Mouse (Mus musculus): ENCODE results near the gene Arhgap19. TPM values are rescaled to one million over a fixed set of nuclear protein-coding genes. Genes with fewer than 3 reads are reported as not detected.

Arhgap19 gene
- polyA plus RNA-seq, 1 experiment from 2014 or later, result 14.2 TPM

DNA sequence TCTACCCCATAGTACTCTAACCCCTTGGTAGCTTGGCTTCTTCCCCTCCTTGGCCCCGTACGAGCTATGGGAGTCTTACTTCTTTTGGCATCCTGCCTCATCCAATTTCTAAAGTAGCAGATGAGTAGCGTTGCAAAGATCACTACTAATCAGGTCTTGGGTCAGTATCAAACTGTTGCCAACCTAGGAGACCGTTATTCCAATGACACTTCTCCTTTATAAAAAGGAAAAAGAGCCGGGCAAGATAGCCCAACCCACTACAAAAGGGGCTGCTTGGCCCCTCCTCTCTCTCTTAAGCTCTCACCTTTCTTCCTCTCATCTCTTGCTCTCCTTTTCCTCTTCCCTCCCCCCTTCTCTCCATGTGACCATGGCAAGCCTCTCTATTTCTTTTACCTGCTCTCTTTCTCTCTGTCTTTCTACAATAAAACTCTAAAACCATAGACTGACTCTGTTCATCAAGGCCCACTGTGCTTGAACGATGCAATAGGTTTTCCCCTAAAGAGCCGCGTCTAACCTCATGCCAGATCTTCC lies 6.3 kb upstream of the Arhgap19 start:
- Histone ChIP-seq H3K9ac (ENCODE audit: low read depth, low read length) (no peak overlapping the region), H3K27me3 (replicated peaks; ENCODE audit: control insufficient read depth, insufficient read depth, low read length) (no peaks in the 10 kb centered on the region), H3K4me3 (ENCODE audit: low read length) (no peak overlapping the region), H3K9me3 (ENCODE audit: control insufficient read depth, low read length) (no peaks in the 10 kb centered on the region), H3K36me3 (ENCODE audit: control insufficient read depth, insufficient read depth, low read length) (no peaks in the 10 kb centered on the region), H3K4me2 (ENCODE audit: low read depth, low read length) (no peak overlapping the region), H3K4me1 (ENCODE audit: control insufficient read depth, insufficient read depth, low read length) (no peaks in the 10 kb centered on the region), H3K27ac (ENCODE audit: low read length) (no peak overlapping the region)
- WGBS, result 85% methylated on average over 8 of the region's 8 CpGs
- ATAC-seq, result no peak

DNA sequence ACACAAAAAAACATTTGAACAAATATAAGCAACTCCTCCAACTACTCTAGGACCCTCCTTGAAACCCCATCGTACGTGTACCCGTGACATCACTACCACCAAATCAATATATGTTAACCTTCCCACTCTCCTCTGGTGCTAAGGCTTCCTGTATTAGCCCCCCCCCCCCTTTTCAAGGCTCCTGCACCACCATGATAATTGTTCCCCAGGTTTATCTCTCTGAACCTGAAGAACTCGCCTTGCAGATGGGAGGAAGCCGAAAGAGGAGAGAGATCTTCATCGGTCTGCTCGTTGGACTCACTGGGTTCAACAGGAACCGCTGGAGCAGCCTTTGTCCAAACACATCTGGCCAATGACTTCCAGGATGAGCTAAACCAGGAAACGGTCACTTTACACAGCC lies 5.7 kb upstream of the Arhgap19 start:
- no peaks in the 10 kb centered on the region for H3K27me3 ChIP-seq (replicated peaks; ENCODE audit: control insufficient read depth, insufficient read depth, low read length)
- no peak overlapping the region for H3K9ac ChIP-seq (ENCODE audit: low read depth, low read length)
- H3K4me2 ChIP-seq (ENCODE audit: low read depth, low read length), result no peak overlapping the region
- H3K27ac ChIP-seq (ENCODE audit: low read length), result no peak overlapping the region
- no peak overlapping the region for H3K4me3 ChIP-seq (ENCODE audit: low read length)
- no peak for ATAC-seq
- no peaks in the 10 kb centered on the region for H3K36me3 ChIP-seq (ENCODE audit: control insufficient read depth, insufficient read depth, low read length)
- H3K4me1 ChIP-seq (ENCODE audit: control insufficient read depth, insufficient read depth, low read length), result no peaks in the 10 kb centered on the region
- WGBS, result 86% methylated on average over 9 of the region's 9 CpGs
- H3K9me3 ChIP-seq (ENCODE audit: control insufficient read depth, low read length), result no peaks in the 10 kb centered on the region

DNA sequence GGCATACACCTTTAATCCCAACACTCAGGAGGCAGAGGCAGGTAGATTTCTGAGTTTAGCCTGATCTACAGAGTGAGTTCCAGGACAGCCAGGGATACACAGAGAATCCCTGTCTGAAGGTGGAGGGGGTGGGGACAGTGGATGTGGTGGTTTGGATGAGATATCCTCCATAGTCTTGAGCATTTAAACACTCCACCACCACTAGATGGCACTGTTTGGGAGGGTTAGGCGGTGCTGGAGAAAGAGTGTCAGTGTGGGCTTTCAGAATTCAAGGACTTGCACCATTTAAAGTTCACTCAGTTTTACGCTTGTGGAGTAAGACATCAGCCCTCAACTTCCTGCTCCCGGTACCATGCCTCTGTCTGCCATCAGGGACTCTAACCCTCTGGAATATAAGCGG lies 4.0 kb upstream of the Arhgap19 start:
- Histone ChIP-seq H3K36me3 (ENCODE audit: control insufficient read depth, insufficient read depth, low read length) (no peaks in the 10 kb centered on the region), H3K27ac (ENCODE audit: low read length) (no peak overlapping the region), H3K9me3 (ENCODE audit: control insufficient read depth, low read length) (no peaks in the 10 kb centered on the region), H3K9ac (ENCODE audit: low read depth, low read length) (no peak overlapping the region), H3K27me3 (replicated peaks; ENCODE audit: control insufficient read depth, insufficient read depth, low read length) (no peaks in the 10 kb centered on the region), H3K4me3 (ENCODE audit: low read length) (no peak overlapping the region), H3K4me2 (ENCODE audit: low read depth, low read length) (no peak overlapping the region), H3K4me1 (ENCODE audit: control insufficient read depth, insufficient read depth, low read length) (no peaks in the 10 kb centered on the region)
- WGBS, result 92% methylated on average over 4 of the region's 4 CpGs
- ATAC-seq, result no peak

DNA sequence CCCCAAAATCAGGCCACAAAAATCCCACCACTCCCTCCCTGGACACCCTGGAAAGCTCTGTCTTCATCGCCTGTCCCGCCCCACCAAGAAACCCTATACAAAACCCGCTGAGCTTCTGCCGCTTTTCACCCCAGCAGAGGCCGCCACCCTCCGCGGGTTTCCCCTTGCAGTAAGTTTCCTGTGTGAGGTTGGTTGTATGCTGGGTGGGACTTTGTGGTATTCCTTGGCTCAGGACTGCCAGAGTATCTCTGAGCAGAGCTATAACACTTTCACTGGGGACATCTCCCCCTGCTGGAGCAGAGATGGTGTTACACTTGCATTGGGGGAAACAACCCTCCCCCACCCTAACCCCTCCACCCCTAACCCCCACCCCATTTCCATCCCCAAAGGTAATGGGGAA lies 1.5 kb upstream of the Arhgap19 start:
- Histone ChIP-seq H3K27ac (ENCODE audit: low read length) (no peak overlapping the region), H3K4me1 (ENCODE audit: control insufficient read depth, insufficient read depth, low read length) (peaks cover 9% of the 10 kb centered on the region), H3K36me3 (ENCODE audit: control insufficient read depth, insufficient read depth, low read length) (no peaks in the 10 kb centered on the region), H3K4me2 (ENCODE audit: low read depth, low read length) (no peak overlapping the region), H3K9me3 (ENCODE audit: control insufficient read depth, low read length) (no peaks in the 10 kb centered on the region), H3K9ac (ENCODE audit: low read depth, low read length) (no peak overlapping the region), H3K27me3 (replicated peaks; ENCODE audit: control insufficient read depth, insufficient read depth, low read length) (no peaks in the 10 kb centered on the region), H3K4me3 (ENCODE audit: low read length) (no peak overlapping the region)
- 43% methylated on average over 7 of the region's 7 CpGs for WGBS
- no peak for ATAC-seq

DNA sequence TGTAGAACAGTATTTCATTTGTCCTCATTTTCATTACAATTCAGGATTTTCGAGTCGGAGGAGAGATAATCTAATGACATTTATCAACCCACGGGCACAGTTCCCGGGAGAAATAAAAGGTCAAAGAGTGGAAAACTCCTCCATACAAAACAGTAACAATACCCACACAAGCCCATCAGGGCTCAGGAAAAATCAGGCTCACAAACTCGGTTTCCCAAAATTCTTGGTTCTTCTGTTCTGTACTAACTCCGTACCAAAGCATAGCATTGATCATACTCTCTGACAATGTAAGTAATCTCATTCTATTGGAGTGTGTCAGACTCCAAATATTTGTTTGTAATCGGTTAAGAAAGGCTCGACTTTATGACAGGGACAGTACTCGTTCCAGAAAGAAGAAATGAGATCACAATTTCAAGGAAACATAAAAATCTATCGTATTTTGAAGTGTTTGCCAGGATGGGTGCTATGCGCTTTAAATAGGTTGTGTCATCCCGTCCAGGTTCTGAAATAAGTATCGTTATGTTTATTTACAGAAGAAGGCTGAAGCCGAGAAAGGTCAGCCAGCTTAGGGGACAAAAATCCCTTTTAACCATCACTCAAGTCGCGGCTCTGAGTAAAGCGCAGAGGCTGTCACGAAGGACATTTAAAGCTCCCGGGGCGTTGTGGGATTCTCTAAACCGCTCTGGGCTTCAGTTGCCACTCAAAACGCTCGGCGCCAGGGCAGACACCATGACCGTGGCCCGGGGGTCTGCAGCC lies 683 bp downstream of the Arhgap19 start:
- H3K36me3 ChIP-seq (ENCODE audit: control insufficient read depth, insufficient read depth, low read length), result no peaks in the 10 kb centered on the region
- WGBS, result 4% methylated on average over 26 of the region's 26 CpGs
- H3K27ac ChIP-seq (ENCODE audit: low read length), result peak overlapping the region; percentile 38
- no peaks in the 10 kb centered on the region for H3K27me3 ChIP-seq (replicated peaks; ENCODE audit: control insufficient read depth, insufficient read depth, low read length)
- H3K4me1 ChIP-seq (ENCODE audit: control insufficient read depth, insufficient read depth, low read length), result peaks cover 12% of the 10 kb centered on the region
- H3K9me3 ChIP-seq (ENCODE audit: control insufficient read depth, low read length), result no peaks in the 10 kb centered on the region
- ATAC-seq, result no peak; the same call in 1 of the 2 replicates
- peak overlapping the region; percentile 91 for H3K4me3 ChIP-seq (ENCODE audit: low read length)
- peak overlapping the region; percentile 89 for H3K9ac ChIP-seq (ENCODE audit: low read depth, low read length)
- H3K4me2 ChIP-seq (ENCODE audit: low read depth, low read length), result peak overlapping the region; percentile 83

DNA sequence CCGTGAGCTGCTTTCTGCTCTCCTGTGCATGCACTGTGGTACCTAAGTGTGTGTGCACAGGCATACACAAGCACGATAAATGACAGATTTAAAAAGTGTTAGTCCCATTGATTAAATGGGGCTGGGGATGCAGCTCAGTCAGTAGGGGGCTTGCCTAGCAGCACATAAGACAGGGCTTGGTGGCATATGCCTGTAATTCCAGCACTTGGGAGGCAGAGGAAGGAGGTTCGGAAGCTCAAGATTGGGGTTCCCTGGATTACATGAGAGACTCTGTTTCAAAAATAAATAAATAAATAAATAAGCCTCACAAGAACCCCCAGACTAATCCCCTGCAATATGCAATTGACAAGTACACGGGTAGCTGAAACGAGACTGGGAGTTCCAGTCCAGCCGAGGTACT lies 1.4 kb downstream of the Arhgap19 start:
- whole genome bisulfite sequencing, result 46% methylated on average over 6 of the region's 6 CpGs
- Histone ChIP-seq H3K9ac (ENCODE audit: low read depth, low read length) (peak overlapping the region; percentile 89), H3K36me3 (ENCODE audit: control insufficient read depth, insufficient read depth, low read length) (no peaks in the 10 kb centered on the region), H3K27me3 (replicated peaks; ENCODE audit: control insufficient read depth, insufficient read depth, low read length) (no peaks in the 10 kb centered on the region), H3K4me2 (ENCODE audit: low read depth, low read length) (peak overlapping the region; percentile 83), H3K4me1 (ENCODE audit: control insufficient read depth, insufficient read depth, low read length) (peaks cover 15% of the 10 kb centered on the region), H3K27ac (ENCODE audit: low read length) (no peak overlapping the region), H3K9me3 (ENCODE audit: control insufficient read depth, low read length) (no peaks in the 10 kb centered on the region), H3K4me3 (ENCODE audit: low read length) (peak overlapping the region; percentile 91)
- ATAC-seq, result no peak

DNA sequence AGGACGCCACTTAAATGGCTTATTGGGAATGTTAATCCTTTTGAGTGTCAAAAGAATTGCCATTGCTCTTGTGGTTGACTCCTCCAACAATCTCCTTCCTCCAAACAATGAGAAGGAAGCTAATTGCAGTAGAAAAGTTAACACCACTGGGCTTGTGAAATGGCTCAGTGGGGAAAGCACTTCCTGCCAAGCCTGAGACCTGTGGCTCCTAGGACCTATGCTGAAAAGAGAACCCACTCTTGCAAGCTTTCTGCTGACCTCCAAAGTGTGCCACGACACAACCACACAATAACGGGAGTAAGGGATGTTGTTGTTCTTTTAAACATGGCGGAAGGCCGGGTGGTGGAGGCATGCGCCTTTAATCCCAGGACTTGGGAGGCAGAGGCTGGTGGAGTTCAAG lies 4.3 kb downstream of the Arhgap19 start:
- no peak overlapping the region for H3K9ac ChIP-seq (ENCODE audit: low read depth, low read length)
- no peaks in the 10 kb centered on the region for H3K36me3 ChIP-seq (ENCODE audit: control insufficient read depth, insufficient read depth, low read length)
- no peak overlapping the region for H3K4me3 ChIP-seq (ENCODE audit: low read length)
- peaks cover 22% of the 10 kb centered on the region for H3K4me1 ChIP-seq (ENCODE audit: control insufficient read depth, insufficient read depth, low read length)
- H3K27me3 ChIP-seq (replicated peaks; ENCODE audit: control insufficient read depth, insufficient read depth, low read length), result no peaks in the 10 kb centered on the region
- H3K9me3 ChIP-seq (ENCODE audit: control insufficient read depth, low read length), result no peaks in the 10 kb centered on the region
- no peak overlapping the region for H3K4me2 ChIP-seq (ENCODE audit: low read depth, low read length)
- no peak for ATAC-seq
- H3K27ac ChIP-seq (ENCODE audit: low read length), result no peak overlapping the region
- 88% methylated on average over 6 of the region's 6 CpGs for WGBS

DNA sequence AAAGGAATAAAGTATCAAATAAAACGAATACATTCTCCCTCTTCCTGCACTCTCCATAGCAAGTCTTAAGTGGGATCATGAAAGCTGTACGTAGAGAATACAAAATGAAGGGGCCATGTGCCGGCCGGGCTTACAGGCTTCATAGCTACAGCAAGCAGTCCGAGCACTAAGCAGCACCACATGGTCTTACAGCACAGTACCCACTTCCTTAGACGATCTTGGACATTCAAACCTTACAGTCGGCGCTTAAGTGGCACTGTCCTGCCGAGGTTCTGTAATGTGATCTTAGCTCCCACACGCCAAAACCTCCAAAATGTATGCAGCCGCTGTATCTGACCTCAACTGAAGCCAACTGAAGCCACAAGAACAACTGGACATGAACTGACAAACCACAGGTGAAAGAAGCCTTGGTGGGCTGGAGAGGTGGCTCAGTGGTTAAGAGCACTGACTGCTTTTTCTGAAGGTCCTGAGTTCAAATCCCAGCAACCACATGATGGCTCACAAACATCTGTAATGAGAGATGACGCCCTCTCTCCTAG lies 5.0 kb downstream of the Arhgap19 start:
- no peak overlapping the region for H3K4me3 ChIP-seq (ENCODE audit: low read length)
- ATAC-seq, result no peak
- no peak overlapping the region for H3K4me2 ChIP-seq (ENCODE audit: low read depth, low read length)
- H3K9me3 ChIP-seq (ENCODE audit: control insufficient read depth, low read length), result no peaks in the 10 kb centered on the region
- H3K36me3 ChIP-seq (ENCODE audit: control insufficient read depth, insufficient read depth, low read length), result no peaks in the 10 kb centered on the region
- 82% methylated on average over 12 of the region's 12 CpGs for WGBS
- H3K9ac ChIP-seq (ENCODE audit: low read depth, low read length), result no peak overlapping the region
- no peaks in the 10 kb centered on the region for H3K27me3 ChIP-seq (replicated peaks; ENCODE audit: control insufficient read depth, insufficient read depth, low read length)
- peaks cover 22% of the 10 kb centered on the region for H3K4me1 ChIP-seq (ENCODE audit: control insufficient read depth, insufficient read depth, low read length)
- no peak overlapping the region for H3K27ac ChIP-seq (ENCODE audit: low read length)

DNA sequence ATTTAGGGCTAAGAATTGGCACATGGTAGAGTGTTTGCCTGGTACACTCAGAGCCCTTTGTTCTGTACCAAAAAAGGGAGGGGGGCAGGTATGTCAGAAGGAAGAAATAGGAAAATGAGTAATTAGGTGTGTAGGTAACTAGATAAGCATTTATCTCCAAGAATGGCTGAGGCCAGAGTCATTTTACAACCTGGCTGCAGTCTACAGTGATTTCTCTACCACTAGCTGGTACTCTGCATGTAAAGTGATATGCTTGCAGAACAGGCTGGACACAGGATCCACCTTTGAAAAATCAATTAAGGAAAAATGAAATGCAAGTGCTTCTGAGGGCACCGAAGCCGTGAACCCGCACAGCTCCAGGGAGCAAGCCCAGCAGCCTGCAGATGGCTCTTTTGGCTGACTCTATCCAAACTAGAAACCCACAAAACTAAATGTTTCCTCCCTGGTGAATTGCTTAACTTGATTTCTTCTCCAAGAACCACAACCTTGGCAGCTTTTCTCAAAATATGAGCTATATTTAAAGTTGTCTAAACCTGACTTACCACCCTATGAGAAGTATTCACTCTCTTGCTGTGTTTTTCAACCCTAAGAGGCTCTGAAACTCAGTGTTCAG lies 5.6 kb downstream of the Arhgap19 start:
- H3K4me2 ChIP-seq (ENCODE audit: low read depth, low read length), result no peak overlapping the region
- no peaks in the 10 kb centered on the region for H3K36me3 ChIP-seq (ENCODE audit: control insufficient read depth, insufficient read depth, low read length)
- no peaks in the 10 kb centered on the region for H3K9me3 ChIP-seq (ENCODE audit: control insufficient read depth, low read length)
- 57% methylated on average over 3 of the region's 3 CpGs for WGBS
- H3K27me3 ChIP-seq (replicated peaks; ENCODE audit: control insufficient read depth, insufficient read depth, low read length), result no peaks in the 10 kb centered on the region
- H3K9ac ChIP-seq (ENCODE audit: low read depth, low read length), result no peak overlapping the region
- ATAC-seq, result peak; percentile 71
- no peak overlapping the region for H3K4me3 ChIP-seq (ENCODE audit: low read length)
- peaks cover 22% of the 10 kb centered on the region for H3K4me1 ChIP-seq (ENCODE audit: control insufficient read depth, insufficient read depth, low read length)
- H3K27ac ChIP-seq (ENCODE audit: low read length), result peak overlapping the region; percentile 33; the same call in 1 of the 2 replicates

Data from intestine, embryonic 16.5 days (tissue).